Mouse (Mus musculus): ENCODE results near the gene Elp5.

DNA sequence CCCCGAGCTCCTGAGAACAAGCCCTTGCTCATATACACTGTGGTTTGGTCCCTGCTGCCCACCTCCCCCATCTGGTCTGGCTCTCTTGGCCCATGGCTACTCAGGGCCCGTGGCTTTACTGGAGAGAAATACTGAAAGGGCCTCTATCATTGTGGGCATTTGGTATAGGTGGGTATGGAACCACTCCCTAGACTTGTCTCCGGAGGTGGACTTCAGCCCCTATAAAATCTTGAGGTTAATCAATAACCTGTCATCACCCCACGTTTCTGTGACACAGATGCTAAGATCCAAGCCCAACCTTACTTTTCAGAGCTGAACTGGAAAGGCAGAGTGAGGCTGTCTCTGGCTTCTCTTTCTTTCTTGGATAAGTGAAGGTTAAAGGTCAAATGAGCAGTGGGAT is 13.5 kb downstream of the Elp5 start:
- TF ChIP-seq CTCF (IDR thresholded peaks at IDR 0.05; ENCODE audit: borderline replicate concordance, control insufficient read depth, extremely low read depth, insufficient read depth, low read length, poor library complexity) (no peak), POLR2A (IDR thresholded peaks at IDR 0.05; ENCODE audit: control insufficient read depth, extremely low read depth, insufficient read depth, low read length, poor library complexity) (no peak)
